Comparison of ENCODE assay signal across 9 mouse cellular contexts in genomic region chr14:74882754-74883153, GRCm38 (mm10).
DNase-seq lines count a peak whose midpoint lies in the region; ATAC-seq lines count a peak whose summit lies in the region.
"Had no signal": no experiment of that assay in that cellular context is flagged by ENCODE, and none has a peak within 500 bp of the region (broad histone marks: within the 10 kb centered on the region; RNA-seq: fewer than 3 reads in every experiment).

No protein-coding gene starts in this region.

- peaks cover 33% of the 10 kb centered on the region for H3K4me1 ChIP-seq in kidney, embryonic 14.5 days (ENCODE audit: control insufficient read depth, insufficient read depth, low read length)
- peaks cover 47% of the 10 kb centered on the region for H3K4me1 ChIP-seq in stomach, embryonic 14.5 days (ENCODE audit: control insufficient read depth, insufficient read depth, low read length)

- no peak for DNase-seq in kidney, adult 18-20 months
- DNase-seq in NIH3T3 (ENCODE audit: low read depth), result peak; percentile 51
- DNase-seq in forelimb bud, embryonic 11.5 days (ENCODE audit: low read depth, low spot score), result peak; percentile 67
- no peak for DNase-seq in cerebellum, adult 18-20 months
- DNase-seq in ovary, postnatal 36 days (ENCODE audit: low spot score), result no peak
- DNase-seq: heart, adult 18-20 months had no signal

- H3K27ac ChIP-seq in kidney, embryonic 14.5 days (ENCODE audit: low read depth, low read length), result no peak overlapping the region; the same call in 1 of the 2 replicates
- peak overlapping the region; percentile 41; the same call in 1 of the 2 replicates for H3K27ac ChIP-seq in stomach, embryonic 14.5 days (ENCODE audit: low read length)

- no peaks in the 10 kb centered on the region for H3K36me3 ChIP-seq in kidney, embryonic 14.5 days (ENCODE audit: control insufficient read depth, insufficient read depth, low read length)
- H3K36me3 ChIP-seq in stomach, embryonic 14.5 days (ENCODE audit: control insufficient read depth, insufficient read depth, low read length), result no peaks in the 10 kb centered on the region

- H3K9ac ChIP-seq in kidney, embryonic 14.5 days (ENCODE audit: low read depth, low read length), result no peak overlapping the region
- no peak overlapping the region for H3K9ac ChIP-seq in stomach, embryonic 14.5 days (replicated peaks; ENCODE audit: low read depth, low read length)

- ATAC-seq in kidney, embryonic 14.5 days (ENCODE audit: low FRiP score, low TSS enrichment), result peak; percentile 65
- ATAC-seq in stomach, embryonic 14.5 days (ENCODE audit: insufficient number of reproducible peaks, insufficient read depth, low FRiP score, low read depth), result 0 out of 2 replicates have a peak, but pooled peaks have one; percentile 51
- ATAC-seq: hindbrain, embryonic 16.5 days had no signal

- H3K4me3 ChIP-seq in kidney, embryonic 14.5 days (ENCODE audit: low read length), result no peak overlapping the region
- H3K4me3 ChIP-seq in stomach, embryonic 14.5 days (ENCODE audit: low read depth, low read length), result no peak overlapping the region

- H3K27me3 ChIP-seq in kidney, embryonic 14.5 days (ENCODE audit: control insufficient read depth, insufficient read depth, low read length), result no peaks in the 10 kb centered on the region
- no peaks in the 10 kb centered on the region for H3K27me3 ChIP-seq in stomach, embryonic 14.5 days (ENCODE audit: control insufficient read depth, insufficient read depth, low read length)

- peak overlapping the region; percentile 17; the same call in 1 of the 2 replicates for H3K4me2 ChIP-seq in kidney, embryonic 14.5 days (replicated peaks; ENCODE audit: low read depth, low read length)
- H3K4me2 ChIP-seq in stomach, embryonic 14.5 days (replicated peaks; ENCODE audit: low read depth, low read length), result no peak overlapping the region; the same call in 1 of the 2 replicates

- H3K9me3 ChIP-seq in kidney, embryonic 14.5 days (ENCODE audit: control insufficient read depth, low read length), result no peaks in the 10 kb centered on the region
- H3K9me3 ChIP-seq in stomach, embryonic 14.5 days (ENCODE audit: control insufficient read depth, low read depth, low read length), result no peaks in the 10 kb centered on the region

- WGBS in kidney, embryonic 14.5 days, result 25% methylated on average over 3 of the region's 3 CpGs
- WGBS in stomach, embryonic 14.5 days, result 26% methylated on average over 3 of the region's 3 CpGs

Comparison
In these comparisons a context has a peak if more than half of its experiments do, and no peak if none do; other contexts are left out.
1. DNase-seq: peak in NIH3T3 (single experiment) and forelimb bud, embryonic 11.5 days (single experiment); none in kidney, adult 18-20 months (single experiment), cerebellum, adult 18-20 months (0 of 2) and ovary, postnatal 36 days (single experiment).